18 mouse cellular contexts compared by ENCODE assay signal in genomic region chr17:68642521-68643088, GRCm38 (mm10).
DNase-seq lines count a peak whose midpoint lies in the region; TF ChIP-seq lines count a peak whose summit lies in the region.
"Had no signal": no experiment of that assay in that cellular context is flagged by ENCODE, and none has a peak within 500 bp of the region (broad histone marks: within the 10 kb centered on the region; RNA-seq: fewer than 3 reads in every experiment).

No protein-coding gene starts in this region.

- no peak for TF ChIP-seq CTCF in cortical plate, adult 2 months (IDR thresholded peaks at IDR 0.05; ENCODE audit: extremely low read depth, insufficient read depth, low read length)

- DNase-seq in frontal cortex, adult 2 months (ENCODE audit: extremely low spot score in 1 of 2, low spot score in 1 of 2), result peak; percentile 22 to 35
- no peak for DNase-seq in frontal cortex, postnatal 10 days (ENCODE audit: low spot score in 2 of 2)
- peak; percentile 23 to 52 for DNase-seq in left cerebral cortex, postnatal 14 days (ENCODE audit: low spot score in 2 of 2)
- DNase-seq in left cerebral cortex, postnatal 10 days (ENCODE audit: extremely low spot score in 1 of 2, low spot score in 2 of 2), result no peak
- DNase-seq in spleen, postnatal 4 days (ENCODE audit: low spot score in 2 of 2), result no peak
- DNase-seq: adrenal gland, adult 8-10 months; adrenal gland, postnatal 25 days; cerebellum, adult 18-20 months; cerebellum, adult 9-10 months; cerebellum, postnatal 14 days; gastrocnemius, adult 2 months; gastrocnemius, postnatal 14 days; heart, adult 11 months had no signal

- H3K4me1 ChIP-seq in cortical plate, adult 2 months (ENCODE audit: control insufficient read depth, insufficient read depth, low read length), result peaks cover 6% of the 10 kb centered on the region
- H3K4me1 ChIP-seq: embryonic facial prominence, embryonic 12.5 days; embryonic facial prominence, embryonic 15.5 days; hindbrain, embryonic 12.5 days; hindbrain, embryonic 15.5 days had no signal

- intact Hi-C loops in left cerebral cortex, postnatal 14 days (cut with DNase I), result loop anchor here (5.0 kb wide), 1 partner anchor 200 kb away; no protein-coding TSS in a partner anchor
- intact Hi-C loops in left cerebral cortex, postnatal 10 days (cut with DNase I), result loop anchor here (5.0 kb wide), 1 partner anchor 195 kb away; no protein-coding TSS in a partner anchor

- no peak for TF ChIP-seq POLR2A in cortical plate, adult 2 months (IDR thresholded peaks at IDR 0.05; ENCODE audit: extremely low read depth, insufficient read depth, low read length)

- H3K4me3 ChIP-seq in cortical plate, adult 2 months (ENCODE audit: insufficient read depth, low read length), result no peak overlapping the region
- H3K4me3 ChIP-seq: embryonic facial prominence, embryonic 12.5 days; embryonic facial prominence, embryonic 15.5 days; gastrocnemius, adult 2 months; hindbrain, embryonic 12.5 days; hindbrain, embryonic 15.5 days had no signal

- 0 out of 2 replicates have a peak overlapping the region, but pooled peaks have one; percentile 45 for H3K27ac ChIP-seq in cortical plate, adult 2 months (ENCODE audit: insufficient read depth, low read length)
- H3K27ac ChIP-seq: embryonic facial prominence, embryonic 12.5 days; embryonic facial prominence, embryonic 15.5 days; gastrocnemius, adult 2 months; hindbrain, embryonic 12.5 days; hindbrain, embryonic 15.5 days had no signal

Comparison
In these comparisons a context has a peak if more than half of its experiments do, and no peak if none do; other contexts are left out.
1. DNase-seq: peak in frontal cortex, adult 2 months (2 of 2) and left cerebral cortex, postnatal 14 days (2 of 2); none in frontal cortex, postnatal 10 days (0 of 2), left cerebral cortex, postnatal 10 days (0 of 2) and spleen, postnatal 4 days (0 of 2).